Mouse (Mus musculus) stomach, postnatal 0 days (tissue): ENCODE measurements around the gene Fxr2. TPM values are rescaled to one million over a fixed set of nuclear protein-coding genes. Genes with fewer than 3 reads are reported as not detected.
"Not testable (repeated sequence)": the region's sequence is repeated elsewhere in the genome, so short reads cannot be mapped to it uniquely, and the experiment has no call there.

ENCODE experiments used
- ATAC-seq: fragments of 200-750 bp; cut with Nextera tagmentation; 2 replicates; pipeline ENCODE4 v1.8.0; 2017; ENCODE audit not compliant: low FRiP score, low TSS enrichment
- DNase-seq: peaks from one replicate; pipeline ENCODE4 v3.0.0-alpha.2; 2016; ENCODE audit warnings: low spot score
- H3K27ac ChIP-seq: fragments of 300-500 bp; sonication (generic); replicated peaks from 2 replicates; pipeline ENCODE4 v1.5.1; 2014; ENCODE audit warnings: mild to moderate bottlenecking, control low read depth
- H3K27me3 ChIP-seq: fragments of 300-500 bp; sonication (generic); 2 replicates; pipeline ENCODE4 v1.6.1; 2014; ENCODE audit warnings: low read length; ENCODE audit not compliant: control insufficient read depth, insufficient read depth
- H3K36me3 ChIP-seq: fragments of 300-500 bp; sonication (generic); 2 replicates; pipeline ENCODE4 v1.6.1; 2014; ENCODE audit warnings: low read length, mixed read lengths; ENCODE audit not compliant: control insufficient read depth, insufficient read depth
- H3K4me1 ChIP-seq: fragments of 300-500 bp; sonication (generic); replicated peaks from 2 replicates; pipeline ENCODE4 v1.6.1; 2014; ENCODE audit warnings: antibody characterized with exemption; ENCODE audit not compliant: control insufficient read depth, insufficient read depth
- H3K4me2 ChIP-seq: fragments of 300-500 bp; sonication (generic); replicated peaks from 2 replicates; pipeline ENCODE4 v1.6.1; 2014; ENCODE audit warnings: low read depth, mild to moderate bottlenecking, control low read depth, moderate library complexity
- H3K4me3 ChIP-seq: fragments of 300-500 bp; sonication (generic); 2 replicates; pipeline ENCODE4 v1.5.1; 2014; ENCODE audit warnings: low read depth, low read length, control low read depth
- H3K9ac ChIP-seq: fragments of 300-500 bp; sonication (generic); 2 replicates; pipeline ENCODE4 v1.6.1; 2014; ENCODE audit warnings: mild to moderate bottlenecking, low read length, control low read depth, mixed read lengths
- H3K9me3 ChIP-seq: fragments of 300-500 bp; sonication (generic); 2 replicates; pipeline ENCODE4 v1.6.1; 2016; ENCODE audit warnings: low read length; ENCODE audit not compliant: control insufficient read depth
- CTCF ChIP-seq: IDR thresholded peaks from 2 replicates; pipeline ENCODE4 v1.5.1; 2016; ENCODE audit warnings: antibody characterized with exemption, low read depth, mild to moderate bottlenecking, moderate library complexity
- EP300 ChIP-seq: optimal IDR thresholded peaks from 2 replicates; pipeline ENCODE3; 2016; ENCODE audit warnings: antibody characterized with exemption
- WGBS: fragments of 180-500 bp; shearing (Covaris S2); extraction: QIAGEN DNeasy Blood & Tissue Kit; methylation state at CpG from one replicate; pipeline ENCODE4 v1.1.7; 2014; 5-methylcytosine and 5-hydroxymethylcytosine counted together
- polyA plus RNA-seq: library from polyadenylated mRNA; unstranded; fragments of >200 nt; fragmentation: Nextera tagmentation; extraction: Ambion mirVana; gene quantifications from 2 replicates; pipeline ENCODE4 v1.2.1, GENCODE M21; 2015

The Fxr2 gene
- polyA plus RNA-seq, 1 experiment from 2014 or later, result 10.8 TPM

DNA sequence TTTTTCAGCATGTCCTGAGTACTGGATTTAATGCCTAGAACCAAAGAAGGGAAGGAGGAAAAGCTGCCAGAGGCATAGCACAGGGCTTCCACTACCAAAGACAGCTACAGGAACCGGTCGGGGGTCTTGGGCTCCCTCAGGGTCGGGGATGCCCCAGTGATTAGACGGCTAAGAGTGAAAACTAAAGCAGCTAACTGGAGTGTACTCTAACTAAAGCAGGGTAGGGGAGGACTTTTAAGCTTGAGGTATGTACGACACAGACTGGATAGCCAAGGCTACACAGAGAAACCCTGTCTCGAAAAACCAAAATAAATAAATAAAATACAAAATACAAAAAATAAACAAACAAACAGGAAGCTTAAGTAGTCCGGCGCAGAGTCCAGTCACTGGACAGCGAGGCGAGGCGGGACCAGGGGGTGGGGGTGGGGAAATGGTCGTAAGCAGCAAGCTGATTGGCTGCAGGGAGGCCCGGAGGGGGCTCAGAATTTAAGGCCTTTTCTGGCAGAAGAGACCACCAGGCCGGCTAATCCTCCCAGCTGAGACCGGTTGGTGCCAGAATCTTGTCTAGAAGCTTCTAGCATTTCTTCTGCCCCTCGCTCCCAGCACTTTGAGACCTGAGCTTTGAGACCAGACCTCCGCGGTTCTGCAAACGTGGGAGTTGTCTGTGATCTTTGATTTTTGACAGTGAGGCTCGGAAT, 11.1 kb upstream of the Fxr2 start, which contains the start of gene Sat2:
Gene Sat2 (plus strand): TSS at position 454 of the 698 bp plus-strand sequence.
- TF ChIP-seq CTCF (no peak), EP300 (no peak)
- Histone ChIP-seq H3K9me3 (no peaks in the 10 kb centered on the region), H3K9ac (peak within 1 kb of the TSS; percentile 68), H3K27ac (peak within 1 kb of the TSS; percentile 63), H3K4me3 (peak within 1 kb of the TSS; percentile 52), H3K36me3 (no peaks in the 10 kb centered on the region), H3K4me1 (no peaks in the 10 kb centered on the region), H3K27me3 (no peaks in the 10 kb centered on the region), H3K4me2 (peak within 1 kb of the TSS; percentile 70)
- 2% methylated on average over 20 of the region's 20 CpGs for WGBS
- ATAC-seq, result peak; percentile 82
- peak; percentile 77 for DNase-seq

DNA sequence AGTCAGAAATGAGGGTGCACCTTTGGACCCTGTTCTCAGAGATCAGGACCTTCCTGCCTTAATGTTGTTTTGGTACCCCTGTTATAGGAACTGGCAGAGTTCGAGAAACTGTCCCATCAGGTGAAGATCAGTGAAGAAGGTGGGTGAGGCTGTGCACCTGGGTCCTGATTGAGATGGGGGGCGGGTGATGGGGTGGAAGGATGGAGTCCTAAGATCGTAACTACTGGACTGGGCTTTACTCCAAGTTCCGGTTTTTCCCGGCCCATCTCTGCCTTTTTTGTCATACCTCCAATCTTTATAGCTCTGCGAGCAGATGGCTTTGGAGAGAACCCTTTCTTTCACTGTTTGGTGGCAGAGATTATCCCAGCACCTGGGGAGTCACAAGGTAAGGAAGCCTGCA, 10.4 kb upstream of the Fxr2 start:
- Histone ChIP-seq H3K9ac (peak overlapping the region; percentile 68), H3K27me3 (no peaks in the 10 kb centered on the region), H3K4me1 (no peaks in the 10 kb centered on the region), H3K36me3 (no peaks in the 10 kb centered on the region), H3K4me2 (peak overlapping the region; percentile 70), H3K27ac (peak overlapping the region; percentile 58), H3K4me3 (peak overlapping the region; percentile 52), H3K9me3 (no peaks in the 10 kb centered on the region)
- TF ChIP-seq CTCF (no peak), EP300 (no peak)
- DNase-seq (no peak), ATAC-seq (0 out of 2 replicates have a peak, but pooled peaks have one; percentile 13)
- 21% methylated on average over 6 of the region's 6 CpGs for WGBS

DNA sequence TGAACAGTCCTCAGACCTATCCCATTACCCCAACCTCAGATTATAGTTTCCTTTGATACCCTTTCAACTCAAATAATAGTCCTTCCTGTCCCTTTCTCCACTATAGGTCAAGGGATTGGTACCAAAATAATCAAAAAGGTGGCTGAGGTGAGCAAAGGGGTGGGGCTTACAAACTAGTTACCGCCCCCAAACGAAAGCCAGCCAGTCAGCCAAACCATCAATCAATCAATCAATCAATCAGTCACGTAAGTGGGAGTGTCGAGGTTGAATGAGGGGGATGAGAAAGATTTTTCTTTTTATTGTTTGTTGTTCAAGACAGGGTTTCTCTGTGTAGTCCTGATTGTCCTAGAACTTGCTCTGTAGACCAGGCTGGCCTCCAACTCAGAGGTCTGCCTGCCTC, 9.8 kb upstream of the Fxr2 start:
- Histone ChIP-seq H3K27me3 (no peaks in the 10 kb centered on the region), H3K4me1 (no peaks in the 10 kb centered on the region), H3K9me3 (no peaks in the 10 kb centered on the region), H3K9ac (0 out of 2 replicates have a peak overlapping the region, but pooled peaks have one; percentile 68), H3K4me3 (0 out of 2 replicates have a peak overlapping the region, but pooled peaks have one; percentile 52), H3K36me3 (no peaks in the 10 kb centered on the region), H3K27ac (no peak overlapping the region), H3K4me2 (peak overlapping the region; percentile 70; the same call in 1 of the 2 replicates)
- DNase-seq (no peak), ATAC-seq (no peak)
- WGBS, result 75% methylated on average over 4 of the region's 4 CpGs
- no peak for TF ChIP-seq CTCF
- no peak for TF ChIP-seq EP300

DNA sequence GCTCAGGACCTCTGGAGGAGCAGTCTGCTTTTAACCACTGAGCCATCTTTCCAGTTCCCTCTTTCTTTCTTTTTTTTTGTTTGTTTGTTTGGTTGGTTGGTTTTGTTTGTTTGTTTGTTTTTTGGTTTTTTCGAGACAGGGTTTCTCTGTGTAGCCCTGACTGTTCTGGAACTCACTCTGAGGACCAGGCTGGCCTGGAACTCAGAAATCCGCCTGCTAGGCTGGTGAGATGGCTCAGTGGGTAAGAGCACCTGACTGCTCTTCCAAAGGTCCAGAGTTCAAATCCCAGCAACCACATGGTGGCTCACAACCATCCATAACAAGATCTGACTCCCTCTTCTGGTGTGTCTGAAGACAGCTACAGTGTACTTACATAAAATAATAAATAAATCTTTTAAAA, 8.5 kb upstream of the Fxr2 start:
- not testable (repeated sequence) for DNase-seq, H3K4me1 ChIP-seq, H3K9me3 ChIP-seq, H3K27me3 ChIP-seq, H3K27ac ChIP-seq, H3K4me3 ChIP-seq, H3K4me2 ChIP-seq, H3K36me3 ChIP-seq, ATAC-seq, H3K9ac ChIP-seq
- WGBS, result 90% methylated on average over 2 of the region's 2 CpGs

DNA sequence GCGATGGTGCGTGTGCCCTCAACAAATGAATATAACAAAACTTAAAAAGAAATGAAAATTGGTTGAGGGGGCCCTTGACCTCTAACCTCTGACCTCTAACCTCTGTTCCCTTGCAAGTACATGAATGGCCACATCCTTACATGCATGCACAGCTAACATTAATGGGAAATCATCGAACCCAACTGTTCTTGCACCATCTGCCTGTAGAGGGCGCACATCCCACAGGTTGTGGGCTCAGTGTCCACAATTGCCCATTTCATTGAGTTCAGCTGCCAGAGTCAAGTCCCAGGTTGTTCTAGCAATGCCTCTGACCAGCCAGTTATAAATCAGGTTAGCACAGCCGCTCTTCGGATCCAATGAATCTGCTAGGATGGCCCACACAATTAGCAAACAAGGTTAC, 4.5 kb upstream of the Fxr2 start:
- H3K9me3 ChIP-seq, result no peaks in the 10 kb centered on the region
- DNase-seq, result peak; percentile 83
- no peaks in the 10 kb centered on the region for H3K4me1 ChIP-seq
- WGBS, result 35% methylated on average over 6 of the region's 6 CpGs
- no peak overlapping the region for H3K4me2 ChIP-seq
- no peak overlapping the region for H3K9ac ChIP-seq
- no peaks in the 10 kb centered on the region for H3K36me3 ChIP-seq
- H3K27ac ChIP-seq, result no peak overlapping the region
- TF ChIP-seq CTCF (peak; percentile 98), EP300 (no peak)
- H3K4me3 ChIP-seq, result no peak overlapping the region
- no peaks in the 10 kb centered on the region for H3K27me3 ChIP-seq
- ATAC-seq, result no peak

DNA sequence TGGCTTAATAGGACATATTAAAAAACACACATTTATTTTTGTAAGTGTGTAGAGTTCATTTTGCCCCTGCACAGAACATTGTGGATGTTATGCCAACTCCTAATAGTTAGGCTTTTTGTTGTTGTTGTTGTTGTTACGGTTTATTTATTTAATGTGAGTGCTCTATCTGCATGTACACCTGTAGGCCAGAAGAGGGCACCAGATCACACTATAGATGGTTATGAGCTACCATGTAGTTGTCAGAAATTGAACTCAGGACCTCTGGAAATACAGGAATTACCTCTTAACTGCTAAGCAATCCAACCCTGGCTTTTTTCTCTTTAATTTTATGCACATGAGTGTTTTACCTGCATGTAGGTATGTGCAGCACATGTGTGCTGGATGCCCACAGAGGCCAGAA, 3.0 kb upstream of the Fxr2 start:
- peak; percentile 72 for TF ChIP-seq CTCF
- TF ChIP-seq EP300, result no peak
- no peak overlapping the region for H3K4me3 ChIP-seq
- no peak overlapping the region for H3K4me2 ChIP-seq
- no peaks in the 10 kb centered on the region for H3K27me3 ChIP-seq
- ATAC-seq (no peak), DNase-seq (no peak)
- no peak overlapping the region for H3K9ac ChIP-seq
- H3K4me1 ChIP-seq, result no peaks in the 10 kb centered on the region
- 66% methylated on average over 1 of the region's 1 CpGs for WGBS
- H3K9me3 ChIP-seq, result no peaks in the 10 kb centered on the region
- H3K36me3 ChIP-seq, result no peaks in the 10 kb centered on the region
- no peak overlapping the region for H3K27ac ChIP-seq
